In genomic region chr14:118903867-118904562, GRCm38 (mm10) we compare ENCODE assay signal across 17 mouse cellular contexts. TPM values are rescaled to one million over a fixed set of nuclear protein-coding genes. Genes with fewer than 3 reads are reported as not detected.
A peak's percentile ranks its signal among the peaks of the same experiment; 100 is the strongest.
DNase-seq lines count a peak whose midpoint lies in the region; ATAC-seq and TF ChIP-seq lines count a peak whose summit lies in the region.
"Had no signal": no experiment of that assay in that cellular context is flagged by ENCODE, and none has a peak within 500 bp of the region (broad histone marks: within the 10 kb centered on the region; RNA-seq: fewer than 3 reads in every experiment).

No protein-coding gene starts in this region.

- TF ChIP-seq CTCF in kidney, adult 2 months (conservative IDR thresholded peaks at IDR 0.05; ENCODE audit: insufficient read depth, insufficient read length, low read depth, low read length), result no peak
- TF ChIP-seq CTCF in brain, embryonic 14.5 days (IDR thresholded peaks at IDR 0.05; ENCODE audit: borderline replicate concordance, extremely low read depth, insufficient read depth, insufficient read length), result no peak
- no peak for TF ChIP-seq CTCF in layer of hippocampus, adult 2 months (conservative IDR thresholded peaks at IDR 0.05)

- no peak overlapping the region for H3K4me2 ChIP-seq in forebrain, embryonic 16.5 days (ENCODE audit: low read length)
- H3K4me2 ChIP-seq: embryonic facial prominence, embryonic 15.5 days; heart, embryonic 13.5 days; limb, embryonic 13.5 days had no signal

- peaks cover 9% of the 10 kb centered on the region; the same call in 1 of the 2 replicates for H3K4me1 ChIP-seq in kidney, adult 2 months (ENCODE audit: control insufficient read depth, insufficient read depth, low read length)
- peaks cover 8% of the 10 kb centered on the region for H3K4me1 ChIP-seq in forebrain, embryonic 16.5 days (replicated peaks; ENCODE audit: control insufficient read depth, insufficient read depth, low read length)
- peaks cover 10% of the 10 kb centered on the region for H3K4me1 ChIP-seq in limb, embryonic 10.5 days
- H3K4me1 ChIP-seq: embryonic facial prominence, embryonic 15.5 days had no signal

- ATAC-seq in forebrain, embryonic 16.5 days, result peak; percentile 60

- no peak for TF ChIP-seq POLR2A in kidney, adult 2 months (IDR thresholded peaks at IDR 0.05; ENCODE audit: low read depth, low read length)
- TF ChIP-seq POLR2A in brain, embryonic 14.5 days (IDR thresholded peaks at IDR 0.05; ENCODE audit: borderline replicate concordance, extremely low read depth, insufficient read depth, insufficient read length, poor library complexity, severe bottlenecking), result no peak

- H3K9me3 ChIP-seq in forebrain, embryonic 16.5 days (ENCODE audit: control insufficient read depth, low read length), result no peaks in the 10 kb centered on the region
- H3K9me3 ChIP-seq in limb, embryonic 10.5 days (replicated peaks), result no peaks in the 10 kb centered on the region

- peak; percentile 12 for DNase-seq in kidney, adult 2 months
- DNase-seq in kidney, postnatal 14 days, result no peak
- peak; percentile 89 for DNase-seq in brain, embryonic 14.5 days (ENCODE audit: low read depth)
- DNase-seq in limb, embryonic 10.5 days (ENCODE audit: low spot score), result no peak
- DNase-seq in lung, postnatal 10 days, result no peak
- DNase-seq in layer of hippocampus, adult 2 months (ENCODE audit: low spot score in 2 of 2), result no peak
- no peak for DNase-seq in adrenal gland, postnatal 14 days
- DNase-seq: adrenal gland, adult 8-10 months; B cell, adult 2 months; cerebellum, postnatal 14 days; gastrocnemius, postnatal 36 days; kidney, postnatal 25 days had no signal

- no peak overlapping the region for H3K4me3 ChIP-seq in kidney, adult 2 months (ENCODE audit: insufficient read depth, low read depth, low read length)
- no peak overlapping the region for H3K4me3 ChIP-seq in forebrain, embryonic 16.5 days (replicated peaks; ENCODE audit: low read length)
- H3K4me3 ChIP-seq in limb, embryonic 10.5 days, result no peak overlapping the region
- H3K4me3 ChIP-seq in layer of hippocampus, adult 2 months, result no peak overlapping the region
- H3K4me3 ChIP-seq: embryonic facial prominence, embryonic 15.5 days; heart, embryonic 13.5 days; limb, embryonic 13.5 days had no signal

- no peaks in the 10 kb centered on the region for H3K36me3 ChIP-seq in kidney, adult 2 months (ENCODE audit: control insufficient read depth, insufficient read depth, low read length)
- H3K36me3 ChIP-seq in forebrain, embryonic 16.5 days (ENCODE audit: control insufficient read depth, insufficient read depth), result peaks cover 36% of the 10 kb centered on the region
- peaks cover 92% of the 10 kb centered on the region for H3K36me3 ChIP-seq in limb, embryonic 10.5 days

- no peak overlapping the region for H3K27ac ChIP-seq in kidney, adult 2 months (ENCODE audit: insufficient read depth, low read depth, low read length)
- peak overlapping the region; percentile 34; the same call in 1 of the 2 replicates for H3K27ac ChIP-seq in forebrain, embryonic 16.5 days (ENCODE audit: low read length)
- peak overlapping the region; percentile 32; the same call in 1 of the 2 replicates for H3K27ac ChIP-seq in limb, embryonic 10.5 days
- no peak overlapping the region; the same call in 1 of the 2 replicates for H3K27ac ChIP-seq in layer of hippocampus, adult 2 months
- H3K27ac ChIP-seq: embryonic facial prominence, embryonic 15.5 days; heart, embryonic 13.5 days; limb, embryonic 13.5 days; macrophage had no signal

- WGBS in kidney, adult 2 months, result 41% methylated on average over 6 of the region's 6 CpGs
- 20% methylated on average over 6 of the region's 6 CpGs for WGBS in forebrain, embryonic 16.5 days
- 64% methylated on average over 6 of the region's 6 CpGs for WGBS in limb, embryonic 10.5 days

- H3K27me3 ChIP-seq in kidney, adult 2 months (replicated peaks; ENCODE audit: control insufficient read depth, insufficient read depth, low read length), result no peaks in the 10 kb centered on the region
- H3K27me3 ChIP-seq in forebrain, embryonic 16.5 days (replicated peaks; ENCODE audit: control insufficient read depth, insufficient read depth, low read length), result no peaks in the 10 kb centered on the region
- H3K27me3 ChIP-seq in limb, embryonic 10.5 days (ENCODE audit: low read depth, poor library complexity, severe bottlenecking), result no peaks in the 10 kb centered on the region
- H3K27me3 ChIP-seq: embryonic facial prominence, embryonic 15.5 days; heart, embryonic 13.5 days; limb, embryonic 13.5 days had no signal

- no peak overlapping the region for H3K9ac ChIP-seq in forebrain, embryonic 16.5 days (replicated peaks; ENCODE audit: low read depth, low read length)
- H3K9ac ChIP-seq: embryonic facial prominence, embryonic 15.5 days; heart, embryonic 13.5 days; limb, embryonic 13.5 days had no signal

RNA-seq across cellular contexts. Expression of gene Dzip1, which starts 21.2 kb away (rescaled TPM):
- polyA plus RNA-seq in kidney, adult 2 months (2012; rRNA removed), result 5.7 and 6.0 TPM in 2 replicates
- polyA plus RNA-seq in brain, embryonic 14.5 days (2012; rRNA removed), result 99.2 and 142 TPM in 2 replicates
- polyA plus RNA-seq in forebrain, embryonic 16.5 days (2015; fragmentation: Nextera tagmentation; extraction: Ambion mirVana), result 42.3 and 46.7 TPM in 2 replicates
- polyA plus RNA-seq in limb, embryonic 10.5 days (2016; fragmentation: Nextera tagmentation; extraction: Ambion mirVana), result 13.9 and 20.7 TPM in 2 replicates
- 100 to 1,000 TPM; 119 to 128 TPM for total RNA-seq in layer of hippocampus, adult 2 months (2021)
- total RNA-seq in adrenal gland, postnatal 14 days (2021), result 13.3 and 13.4 TPM in 2 replicates

RNA-seq across cellular contexts. Expression of gene Dnajc3, which starts 33.8 kb away (rescaled TPM):
- polyA plus RNA-seq in kidney, adult 2 months (2012; rRNA removed), result 30.9 and 32.7 TPM in 2 replicates
- 11.3 and 13.1 TPM in 2 replicates for polyA plus RNA-seq in brain, embryonic 14.5 days (2012; rRNA removed)
- polyA plus RNA-seq in forebrain, embryonic 16.5 days (2015; fragmentation: Nextera tagmentation; extraction: Ambion mirVana), result 19.4 and 23.5 TPM in 2 replicates
- polyA plus RNA-seq in limb, embryonic 10.5 days (2016; fragmentation: Nextera tagmentation; extraction: Ambion mirVana), result 32.9 and 34.2 TPM in 2 replicates
- 10 to 100 TPM; 34.7 to 37.3 TPM for total RNA-seq in layer of hippocampus, adult 2 months (2021)
- 53.6 and 56.4 TPM in 2 replicates for total RNA-seq in adrenal gland, postnatal 14 days (2021)

Comparison
In these comparisons a context has a peak if more than half of its experiments do, and no peak if none do; other contexts are left out.
1. DNase-seq: peak in kidney, adult 2 months (single experiment) and brain, embryonic 14.5 days (single experiment); none in kidney, postnatal 14 days (single experiment), limb, embryonic 10.5 days (single experiment), lung, postnatal 10 days (single experiment), layer of hippocampus, adult 2 months (0 of 2) and adrenal gland, postnatal 14 days (single experiment).
2. H3K27ac ChIP-seq: peak in forebrain, embryonic 16.5 days (single experiment) and limb, embryonic 10.5 days (single experiment); none in kidney, adult 2 months (single experiment) and layer of hippocampus, adult 2 months (single experiment).